Mouse (Mus musculus) CH12F3 (cell line): ENCODE data around the gene Barhl2.

Source experiments
- in situ Hi-C: fragments of 300-500 bp; cut with MboI; formaldehyde crosslinking; loops from 2 replicates; pipeline ENCODE4 v1.14.3; 2020; ENCODE audit warnings: low sequenced_read_pairs

The Barhl2 gene

GRCm38 (mm10) chr5:106420370-106420769 is 37.6 kb downstream of the Barhl2 start:
- in situ Hi-C loops, result no loop called here

GRCm38 (mm10) chr5:106417210-106417609 is 40.8 kb downstream of the Barhl2 start:
- in situ Hi-C loops, result no loop called here

DNA sequence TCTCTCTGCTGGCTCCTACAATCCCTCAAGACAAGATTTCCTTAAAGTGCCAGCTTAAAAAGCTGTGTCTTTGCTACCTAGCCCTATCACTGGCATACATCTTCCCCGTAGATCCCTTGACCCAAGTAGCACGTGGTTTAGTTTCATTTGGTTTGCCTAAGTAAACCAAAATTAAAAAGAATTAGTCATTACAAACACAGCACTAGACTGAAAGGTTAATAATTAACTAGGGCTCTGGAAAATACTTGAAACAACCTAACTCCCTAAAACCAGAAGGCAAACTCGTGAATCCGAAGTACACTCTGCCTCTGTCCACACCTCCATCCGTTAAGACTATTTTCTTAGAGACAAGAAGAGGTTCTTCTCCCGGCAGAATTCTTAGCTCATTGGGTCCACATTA is 41.4 kb downstream of the Barhl2 start:
- in situ Hi-C loops, result no loop called here

DNA sequence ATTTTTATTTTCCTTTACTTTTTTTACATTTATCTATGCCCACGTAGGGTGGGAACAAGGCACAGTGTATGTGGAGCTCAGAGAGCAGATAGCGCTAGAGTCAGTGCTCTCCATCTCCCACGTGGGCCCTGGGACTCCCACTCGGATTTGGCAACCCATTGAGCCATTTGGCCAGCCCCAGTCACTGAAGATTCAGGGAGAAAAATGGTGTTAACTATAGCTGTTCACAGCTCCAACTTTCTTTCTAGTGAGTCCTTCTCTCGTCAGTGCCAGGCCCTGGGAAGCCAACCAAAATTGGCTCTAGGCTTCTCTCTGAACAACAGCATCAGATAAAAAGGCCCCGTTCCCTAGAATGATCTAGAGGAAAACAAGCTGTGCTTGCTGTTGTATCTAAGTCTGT is 42.2 kb downstream of the Barhl2 start:
- in situ Hi-C loops, result no loop called here

GRCm38 (mm10) chr5:106402761-106403160 is 55.2 kb downstream of the Barhl2 start:
- in situ Hi-C loops, result no loop called here
